Mouse (Mus musculus): Measurements from ENCODE around the gene Mphosph9. TPM values are rescaled to one million over a fixed set of nuclear protein-coding genes. Genes with fewer than 3 reads are reported as not detected.
"Not testable (repeated sequence)": the region's sequence is repeated elsewhere in the genome, so short reads cannot be mapped to it uniquely, and the experiment has no call there.

Mphosph9 gene
- polyA plus RNA-seq, 1 experiment from 2014 or later: 20.2 TPM

- not testable (repeated sequence) for H3K9ac ChIP-seq (replicated peaks; ENCODE audit: low read depth, low read length); H3K9me3 ChIP-seq (ENCODE audit: control insufficient read depth, low read depth, low read length); H3K27ac ChIP-seq (ENCODE audit: low read length); H3K4me1 ChIP-seq (ENCODE audit: control insufficient read depth, insufficient read depth, low read length); H3K27me3 ChIP-seq (ENCODE audit: control insufficient read depth, insufficient read depth, low read length); H3K4me2 ChIP-seq (replicated peaks; ENCODE audit: low read depth, low read length); H3K4me3 ChIP-seq (ENCODE audit: low read depth, low read length); ATAC-seq (ENCODE audit: insufficient number of reproducible peaks, insufficient read depth, low FRiP score, low read depth)
- H3K36me3 ChIP-seq (ENCODE audit: control insufficient read depth, insufficient read depth, low read length): peaks cover 34% of the 10 kb centered on the region
- WGBS: 95% methylated on average over 6 of the region's 6 CpGs
Observed at GRCm38 (mm10) chr5:124302853-124303252, 24.9 kb downstream of the Mphosph9 start.

GRCm38 (mm10) chr5:124300132-124300531 is 27.6 kb downstream of the Mphosph9 start:
- H3K9ac ChIP-seq (replicated peaks; ENCODE audit: low read depth, low read length): no peak overlapping the region
- H3K4me1 ChIP-seq (ENCODE audit: control insufficient read depth, insufficient read depth, low read length): no peaks in the 10 kb centered on the region
- H3K4me2 ChIP-seq (replicated peaks; ENCODE audit: low read depth, low read length): no peak overlapping the region
- H3K27me3 ChIP-seq (ENCODE audit: control insufficient read depth, insufficient read depth, low read length): no peaks in the 10 kb centered on the region
- no peak overlapping the region for H3K27ac ChIP-seq (ENCODE audit: low read length)
- no peak overlapping the region for H3K4me3 ChIP-seq (ENCODE audit: low read depth, low read length)
- peaks cover 30% of the 10 kb centered on the region for H3K36me3 ChIP-seq (ENCODE audit: control insufficient read depth, insufficient read depth, low read length)
- H3K9me3 ChIP-seq (ENCODE audit: control insufficient read depth, low read depth, low read length): no peaks in the 10 kb centered on the region
- no peak for ATAC-seq (ENCODE audit: insufficient number of reproducible peaks, insufficient read depth, low FRiP score, low read depth)
- 56% methylated on average over 4 of the region's 4 CpGs for WGBS

- not testable (repeated sequence) for H3K9ac ChIP-seq (replicated peaks; ENCODE audit: low read depth, low read length); H3K4me2 ChIP-seq (replicated peaks; ENCODE audit: low read depth, low read length); H3K4me1 ChIP-seq (ENCODE audit: control insufficient read depth, insufficient read depth, low read length); H3K27me3 ChIP-seq (ENCODE audit: control insufficient read depth, insufficient read depth, low read length); H3K27ac ChIP-seq (ENCODE audit: low read length); ATAC-seq (ENCODE audit: insufficient number of reproducible peaks, insufficient read depth, low FRiP score, low read depth); H3K9me3 ChIP-seq (ENCODE audit: control insufficient read depth, low read depth, low read length); H3K4me3 ChIP-seq (ENCODE audit: low read depth, low read length)
- H3K36me3 ChIP-seq (ENCODE audit: control insufficient read depth, insufficient read depth, low read length): peaks cover 30% of the 10 kb centered on the region
- WGBS: 67% methylated on average over 3 of the region's 4 CpGs
Observed at GRCm38 (mm10) chr5:124299307-124299706, 28.5 kb downstream of the Mphosph9 start.

GRCm38 (mm10) chr5:124296475-124296874 is 31.3 kb downstream of the Mphosph9 start:
- no peak for ATAC-seq (ENCODE audit: insufficient number of reproducible peaks, insufficient read depth, low FRiP score, low read depth)
- Histone ChIP-seq H3K27ac (ENCODE audit: low read length) (no peak overlapping the region), H3K4me2 (replicated peaks; ENCODE audit: low read depth, low read length) (no peak overlapping the region), H3K36me3 (ENCODE audit: control insufficient read depth, insufficient read depth, low read length) (peaks cover 36% of the 10 kb centered on the region), H3K9ac (replicated peaks; ENCODE audit: low read depth, low read length) (no peak overlapping the region), H3K4me3 (ENCODE audit: low read depth, low read length) (no peak overlapping the region), H3K4me1 (ENCODE audit: control insufficient read depth, insufficient read depth, low read length) (no peaks in the 10 kb centered on the region), H3K27me3 (ENCODE audit: control insufficient read depth, insufficient read depth, low read length) (no peaks in the 10 kb centered on the region), H3K9me3 (ENCODE audit: control insufficient read depth, low read depth, low read length) (no peaks in the 10 kb centered on the region)
- 94% methylated on average over 4 of the region's 4 CpGs for WGBS

DNA sequence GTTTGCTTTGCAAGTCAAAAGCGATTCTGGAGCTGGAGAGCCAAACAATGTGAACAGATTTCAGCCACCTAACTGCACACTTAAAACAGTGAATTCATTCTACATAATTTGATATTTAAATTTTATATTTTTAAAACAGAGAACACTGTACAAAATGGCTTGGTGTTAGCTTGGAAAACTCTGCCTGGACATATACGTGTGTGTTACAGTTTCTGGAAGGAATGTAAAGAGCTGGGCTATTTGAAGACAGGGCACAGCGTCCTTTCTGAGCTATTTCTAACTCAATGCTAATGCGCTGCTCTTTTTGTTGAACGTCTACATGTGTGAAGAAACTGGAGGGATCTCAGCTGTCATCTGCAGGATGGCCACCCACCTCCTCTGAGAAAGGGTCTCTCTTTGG is 33.8 kb downstream of the Mphosph9 start:
- Histone ChIP-seq H3K4me2 (replicated peaks; ENCODE audit: low read depth, low read length) (no peak overlapping the region), H3K9me3 (ENCODE audit: control insufficient read depth, low read depth, low read length) (no peaks in the 10 kb centered on the region), H3K4me1 (ENCODE audit: control insufficient read depth, insufficient read depth, low read length) (no peaks in the 10 kb centered on the region), H3K27ac (ENCODE audit: low read length) (no peak overlapping the region), H3K9ac (replicated peaks; ENCODE audit: low read depth, low read length) (no peak overlapping the region), H3K36me3 (ENCODE audit: control insufficient read depth, insufficient read depth, low read length) (peaks cover 55% of the 10 kb centered on the region), H3K4me3 (ENCODE audit: low read depth, low read length) (no peak overlapping the region), H3K27me3 (ENCODE audit: control insufficient read depth, insufficient read depth, low read length) (no peaks in the 10 kb centered on the region)
- ATAC-seq (ENCODE audit: insufficient number of reproducible peaks, insufficient read depth, low FRiP score, low read depth): no peak
- 91% methylated on average over 5 of the region's 5 CpGs for WGBS

DNA sequence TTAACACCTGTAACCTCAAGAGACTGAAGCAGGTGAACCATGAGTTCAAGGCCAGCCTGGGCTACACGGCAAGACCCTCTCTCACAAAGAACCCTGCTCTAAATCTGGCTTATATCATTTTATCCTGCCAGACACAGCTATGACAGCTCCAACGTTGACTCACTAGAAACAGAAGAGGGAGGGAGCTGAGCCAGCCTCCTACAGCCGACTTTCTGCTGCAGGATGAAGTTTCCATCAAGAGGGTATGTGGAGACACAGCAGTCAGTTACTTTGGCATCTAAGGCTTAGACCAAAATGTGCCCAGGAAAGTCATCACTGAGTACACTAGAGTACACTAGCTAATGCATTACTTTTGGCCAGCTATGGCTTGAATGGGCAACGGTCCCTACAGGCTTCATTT is 37.6 kb downstream of the Mphosph9 start:
- Histone ChIP-seq H3K27ac (ENCODE audit: low read length) (no peak overlapping the region), H3K27me3 (ENCODE audit: control insufficient read depth, insufficient read depth, low read length) (no peaks in the 10 kb centered on the region), H3K4me3 (ENCODE audit: low read depth, low read length) (no peak overlapping the region), H3K4me1 (ENCODE audit: control insufficient read depth, insufficient read depth, low read length) (no peaks in the 10 kb centered on the region), H3K9me3 (ENCODE audit: control insufficient read depth, low read depth, low read length) (no peaks in the 10 kb centered on the region), H3K36me3 (ENCODE audit: control insufficient read depth, insufficient read depth, low read length) (peaks cover 37% of the 10 kb centered on the region), H3K4me2 (replicated peaks; ENCODE audit: low read depth, low read length) (no peak overlapping the region), H3K9ac (replicated peaks; ENCODE audit: low read depth, low read length) (no peak overlapping the region)
- no peak for ATAC-seq (ENCODE audit: insufficient number of reproducible peaks, insufficient read depth, low FRiP score, low read depth)
- 84% methylated on average over 4 of the region's 4 CpGs for WGBS

DNA sequence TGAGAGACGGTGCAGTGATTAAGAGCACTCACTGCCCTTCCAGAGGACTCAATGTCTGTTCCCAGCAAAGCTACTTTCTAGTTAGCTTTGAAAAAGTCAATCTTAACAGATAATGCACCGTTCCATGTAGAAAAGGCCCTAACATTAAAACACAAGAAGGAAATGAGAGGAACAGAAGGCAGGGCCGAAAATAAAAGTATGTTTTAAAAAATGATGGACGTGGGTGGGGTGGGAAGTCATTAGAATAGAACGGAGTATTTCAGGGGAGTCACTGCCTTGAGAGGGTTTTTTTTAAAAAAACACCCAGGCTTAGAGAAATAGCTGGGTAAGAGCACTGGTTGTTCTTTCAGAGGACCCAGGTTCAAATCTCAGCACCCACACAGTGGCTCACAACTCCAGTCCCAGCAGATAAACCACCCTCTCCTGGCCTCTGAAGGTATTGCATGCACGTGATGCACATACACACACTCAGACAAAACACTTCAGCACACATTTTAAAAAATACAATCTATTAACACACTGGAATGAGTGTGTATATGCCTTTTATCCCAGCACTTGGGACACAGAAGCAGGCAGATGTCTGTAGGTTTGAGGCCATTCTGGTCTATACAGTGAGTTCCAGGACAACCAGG is 40.0 kb downstream of the Mphosph9 start:
- Histone ChIP-seq H3K4me2 (replicated peaks; ENCODE audit: low read depth, low read length) (no peak overlapping the region), H3K9me3 (ENCODE audit: control insufficient read depth, low read depth, low read length) (no peaks in the 10 kb centered on the region), H3K9ac (replicated peaks; ENCODE audit: low read depth, low read length) (no peak overlapping the region), H3K4me1 (ENCODE audit: control insufficient read depth, insufficient read depth, low read length) (no peaks in the 10 kb centered on the region), H3K36me3 (ENCODE audit: control insufficient read depth, insufficient read depth, low read length) (peaks cover 33% of the 10 kb centered on the region), H3K4me3 (ENCODE audit: low read depth, low read length) (no peak overlapping the region), H3K27ac (ENCODE audit: low read length) (no peak overlapping the region), H3K27me3 (ENCODE audit: control insufficient read depth, insufficient read depth, low read length) (no peaks in the 10 kb centered on the region)
- WGBS: 95% methylated on average over 6 of the region's 6 CpGs
- ATAC-seq (ENCODE audit: insufficient number of reproducible peaks, insufficient read depth, low FRiP score, low read depth): no peak

GRCm38 (mm10) chr5:124284330-124284729 is 43.4 kb downstream of the Mphosph9 start:
- H3K27ac ChIP-seq (ENCODE audit: low read length): no peak overlapping the region
- ATAC-seq (ENCODE audit: insufficient number of reproducible peaks, insufficient read depth, low FRiP score, low read depth): no peak
- no peak overlapping the region for H3K4me2 ChIP-seq (replicated peaks; ENCODE audit: low read depth, low read length)
- H3K4me1 ChIP-seq (ENCODE audit: control insufficient read depth, insufficient read depth, low read length): no peaks in the 10 kb centered on the region
- H3K9me3 ChIP-seq (ENCODE audit: control insufficient read depth, low read depth, low read length): no peaks in the 10 kb centered on the region
- peaks cover 9% of the 10 kb centered on the region; the same call in 1 of the 2 replicates for H3K36me3 ChIP-seq (ENCODE audit: control insufficient read depth, insufficient read depth, low read length)
- no peaks in the 10 kb centered on the region for H3K27me3 ChIP-seq (ENCODE audit: control insufficient read depth, insufficient read depth, low read length)
- no peak overlapping the region for H3K9ac ChIP-seq (replicated peaks; ENCODE audit: low read depth, low read length)
- no peak overlapping the region for H3K4me3 ChIP-seq (ENCODE audit: low read depth, low read length)
- 70% methylated on average over 3 of the region's 3 CpGs for WGBS

DNA sequence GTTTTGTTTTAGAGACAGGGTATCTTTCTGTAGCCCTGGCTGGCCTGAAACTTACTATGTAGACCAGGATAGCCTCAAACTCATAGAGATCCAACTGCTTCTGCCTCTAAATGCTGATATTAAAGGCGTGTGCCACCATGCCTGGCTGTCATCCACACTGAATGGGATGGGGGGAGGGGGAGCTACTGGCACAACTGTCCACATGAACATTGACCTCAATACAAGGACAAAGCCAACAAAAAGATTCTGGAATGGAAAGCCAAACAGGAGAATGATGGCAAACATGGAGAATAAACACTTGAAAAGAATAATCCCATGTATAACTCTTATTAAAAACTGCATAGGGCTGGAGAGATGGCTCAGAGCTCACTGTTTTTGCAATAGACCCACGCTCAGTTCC is 44.9 kb downstream of the Mphosph9 start:
- no peak overlapping the region for H3K4me2 ChIP-seq (replicated peaks; ENCODE audit: low read depth, low read length)
- H3K9ac ChIP-seq (replicated peaks; ENCODE audit: low read depth, low read length): no peak overlapping the region
- no peaks in the 10 kb centered on the region for H3K27me3 ChIP-seq (ENCODE audit: control insufficient read depth, insufficient read depth, low read length)
- no peaks in the 10 kb centered on the region for H3K4me1 ChIP-seq (ENCODE audit: control insufficient read depth, insufficient read depth, low read length)
- H3K9me3 ChIP-seq (ENCODE audit: control insufficient read depth, low read depth, low read length): no peaks in the 10 kb centered on the region
- ATAC-seq (ENCODE audit: insufficient number of reproducible peaks, insufficient read depth, low FRiP score, low read depth): no peak
- H3K4me3 ChIP-seq (ENCODE audit: low read depth, low read length): no peak overlapping the region
- no peak overlapping the region for H3K27ac ChIP-seq (ENCODE audit: low read length)
- WGBS: 92% methylated on average over 2 of the region's 2 CpGs
- peaks cover 7% of the 10 kb centered on the region; the same call in 1 of the 2 replicates for H3K36me3 ChIP-seq (ENCODE audit: control insufficient read depth, insufficient read depth, low read length)
